Mouse (Mus musculus): ENCODE measurements around the gene Arf1. TPM values are rescaled to one million over a fixed set of nuclear protein-coding genes. Genes with fewer than 3 reads are reported as not detected.
A peak's percentile ranks its signal among the peaks of the same experiment; 100 is the strongest.

Gene Arf1
- total and polyA plus RNA-seq, 3 experiments = 498 to 733 (median 509) TPM

GRCm38 (mm10) chr11:59248101-59248500 lies 20.0 kb upstream of the Arf1 start:
- H3K9ac ChIP-seq (ENCODE audit: insufficient read depth, low read depth) = no peak overlapping the region
- in situ Hi-C loops (cut with MboI; ENCODE audit: low pct_ligation_motif_present, low pct_unique_long_range_greater_than_20kb, low sequenced_read_pairs) = loop anchor here (5.0 kb wide), 1 partner anchor 34 kb away; no protein-coding TSS in a partner anchor
- peaks cover 4 to 12% of the 10 kb centered on the region in 2 experiments; a peak in 3 of 4 replicates for H3K4me1 ChIP-seq (ENCODE audit: control insufficient read depth in 1 of 2, insufficient read depth in 2 of 2)
- no peak overlapping the region for H3K4me2 ChIP-seq (ENCODE audit: insufficient read depth, low read depth, poor library complexity, severe bottlenecking)
- no peak overlapping the region for H3K27ac ChIP-seq (ENCODE audit: insufficient read depth, low read depth)
- peak; percentile 34 for DNase-seq (ENCODE audit: extremely low read depth)
- peaks cover 2% of the 10 kb centered on the region for H3K9me3 ChIP-seq (replicated peaks; ENCODE audit: low read length)
- dilution Hi-C loops (cut with MboI; ENCODE audit: extremely low pct_ligation_motif_present, extremely low pct_unique_long_range_greater_than_20kb, low sequenced_read_pairs) = no loop called here
- no peak overlapping the region for H3K4me3 ChIP-seq (replicated peaks in 1 of 3; ENCODE audit: low read depth in 2 of 3, low read length in 2 of 3, poor library complexity in 1 of 3)
- TF ChIP-seq NRF1 (IDR thresholded peaks at IDR 0.05; ENCODE audit: low read depth, low read length) = peak; percentile 27; the same call in 1 of the 2 replicates
- no peak for TF ChIP-seq MAZ (IDR thresholded peaks at IDR 0.05; ENCODE audit: low read depth, low read length)
- TF ChIP-seq BHLHE40 (IDR thresholded peaks at IDR 0.05; ENCODE audit: low read depth, low read length) = peak; percentile 39; the same call in 1 of the 2 replicates
- H3K79me2 ChIP-seq (replicated peaks; ENCODE audit: control insufficient read depth, extremely low read depth, insufficient read depth, poor library complexity, severe bottlenecking) = no peaks in the 10 kb centered on the region
- H3K27me3 ChIP-seq (replicated peaks) = peaks cover 95% of the 10 kb centered on the region
- no peaks in the 10 kb centered on the region for H3K36me3 ChIP-seq (replicated peaks in 1 of 2; ENCODE audit: control insufficient read depth in 1 of 2, insufficient read depth in 1 of 2, low read length in 1 of 2)

GRCm38 (mm10) chr11:59243856-59244255 lies 15.8 kb upstream of the Arf1 start:
- Histone ChIP-seq H3K9ac (ENCODE audit: insufficient read depth, low read depth) (no peak overlapping the region), H3K27ac (ENCODE audit: insufficient read depth, low read depth) (no peak overlapping the region), H3K4me3 (replicated peaks in 1 of 3; ENCODE audit: low read depth in 2 of 3, low read length in 2 of 3, poor library complexity in 1 of 3) (no peak overlapping the region), H3K27me3 (replicated peaks) (peaks cover 96% of the 10 kb centered on the region), H3K79me2 (replicated peaks; ENCODE audit: control insufficient read depth, extremely low read depth, insufficient read depth, poor library complexity, severe bottlenecking) (no peaks in the 10 kb centered on the region), H3K4me1 (ENCODE audit: control insufficient read depth in 1 of 2, insufficient read depth in 2 of 2) (peaks cover 0 to 20% of the 10 kb centered on the region in 2 experiments; a peak in 2 of 4 replicates), H3K9me3 (replicated peaks; ENCODE audit: low read length) (no peaks in the 10 kb centered on the region), H3K4me2 (ENCODE audit: insufficient read depth, low read depth, poor library complexity, severe bottlenecking) (no peak overlapping the region), H3K36me3 (replicated peaks in 1 of 2; ENCODE audit: control insufficient read depth in 1 of 2, insufficient read depth in 1 of 2, low read length in 1 of 2) (no peaks in the 10 kb centered on the region)
- dilution Hi-C loops (cut with MboI; ENCODE audit: extremely low pct_ligation_motif_present, extremely low pct_unique_long_range_greater_than_20kb, low sequenced_read_pairs) (no loop called here), in situ Hi-C loops (cut with MboI; ENCODE audit: low pct_ligation_motif_present, low pct_unique_long_range_greater_than_20kb, low sequenced_read_pairs) (no loop called here)
- TF ChIP-seq ZMIZ1 (IDR thresholded peaks at IDR 0.05; ENCODE audit: low read depth, low read length) = no peak
- TF ChIP-seq ELF1 (IDR thresholded peaks at IDR 0.05; ENCODE audit: low read depth, low read length) = no peak
- no peak for TF ChIP-seq HCFC1 (IDR thresholded peaks at IDR 0.05; ENCODE audit: low read depth, low read length)
- TF ChIP-seq MYC (IDR thresholded peaks at IDR 0.05; ENCODE audit: low read depth, low read length) = no peak
- no peak for TF ChIP-seq JUN (IDR thresholded peaks at IDR 0.05; ENCODE audit: insufficient read depth, low read depth, low read length)
- TF ChIP-seq CHD1 (IDR thresholded peaks at IDR 0.05; ENCODE audit: low read depth, low read length) = no peak
- TF ChIP-seq SIN3A (IDR thresholded peaks at IDR 0.05; ENCODE audit: low read length) = no peak
- no peak for TF ChIP-seq NRF1 (IDR thresholded peaks at IDR 0.05; ENCODE audit: low read depth, low read length)
- no peak for TF ChIP-seq BHLHE40 (IDR thresholded peaks at IDR 0.05; ENCODE audit: low read depth, low read length)
- no peak for TF ChIP-seq RCOR1 (conservative IDR thresholded peaks at IDR 0.05; ENCODE audit: low read depth, low read length)
- no peak for TF ChIP-seq MAZ (IDR thresholded peaks at IDR 0.05; ENCODE audit: low read depth, low read length)
- TF ChIP-seq RAD21 (IDR thresholded peaks at IDR 0.05; ENCODE audit: low read depth, low read length) = no peak
- DNase-seq (ENCODE audit: extremely low read depth) = no peak

- TF ChIP-seq BHLHE40 (IDR thresholded peaks at IDR 0.05; ENCODE audit: low read depth, low read length) = no peak
- TF ChIP-seq IRF4 (IDR thresholded peaks at IDR 0.05; ENCODE audit: low read depth, low read length) = no peak
- Histone ChIP-seq H3K27me3 (replicated peaks) (peaks cover 93% of the 10 kb centered on the region), H3K4me2 (ENCODE audit: insufficient read depth, low read depth, poor library complexity, severe bottlenecking) (no peak overlapping the region), H3K9me3 (replicated peaks; ENCODE audit: low read length) (no peaks in the 10 kb centered on the region), H3K9ac (ENCODE audit: insufficient read depth, low read depth) (no peak overlapping the region), H3K79me2 (replicated peaks; ENCODE audit: control insufficient read depth, extremely low read depth, insufficient read depth, poor library complexity, severe bottlenecking) (no peaks in the 10 kb centered on the region), H3K27ac (ENCODE audit: insufficient read depth, low read depth) (no peak overlapping the region), H3K4me3 (replicated peaks in 1 of 3; ENCODE audit: low read depth in 2 of 3, low read length in 2 of 3, poor library complexity in 1 of 3) (no peak overlapping the region), H3K36me3 (replicated peaks in 1 of 2; ENCODE audit: control insufficient read depth in 1 of 2, insufficient read depth in 1 of 2, low read length in 1 of 2) (no peaks in the 10 kb centered on the region), H3K4me1 (ENCODE audit: control insufficient read depth in 1 of 2, insufficient read depth in 2 of 2) (peaks cover 0 to 18% of the 10 kb centered on the region in 2 experiments; a peak in 2 of 4 replicates)
- in situ Hi-C loops (cut with MboI; ENCODE audit: low pct_ligation_motif_present, low pct_unique_long_range_greater_than_20kb, low sequenced_read_pairs) (no loop called here), dilution Hi-C loops (cut with MboI; ENCODE audit: extremely low pct_ligation_motif_present, extremely low pct_unique_long_range_greater_than_20kb, low sequenced_read_pairs) (no loop called here)
- DNase-seq (ENCODE audit: extremely low read depth) = no peak
Observed at GRCm38 (mm10) chr11:59241841-59242240, 13.8 kb upstream of the Arf1 start.
